8 mouse cellular contexts compared by ENCODE assay signal in the genomic region with DNA sequence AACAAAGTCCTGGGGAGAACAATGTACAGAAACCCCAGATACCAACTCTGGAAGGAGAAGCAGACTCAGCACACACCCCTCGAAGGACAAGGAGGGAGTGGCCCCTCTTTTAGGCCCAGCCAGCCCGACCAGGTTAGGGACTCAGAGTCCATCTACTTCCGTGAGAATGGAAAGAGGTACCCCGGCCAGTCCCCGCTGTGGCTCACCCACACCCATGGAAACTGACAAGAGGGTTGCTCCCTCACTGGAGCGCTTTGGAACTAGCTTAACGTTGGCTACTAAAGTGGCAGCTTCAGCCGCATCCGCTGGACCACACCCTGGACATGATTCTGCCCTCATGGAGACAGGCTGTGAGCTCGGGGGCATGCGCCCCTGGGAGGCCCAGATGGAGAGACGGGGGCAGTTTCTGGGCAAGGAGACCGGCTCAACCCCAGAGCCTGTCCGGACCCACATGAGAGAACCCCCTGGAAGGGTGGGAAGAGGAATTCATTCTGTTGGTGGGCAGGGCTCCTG. TPM values are rescaled to one million over a fixed set of nuclear protein-coding genes. Genes with fewer than 3 reads are reported as not detected.
DNase-seq lines count a peak whose midpoint lies in the region; ATAC-seq and TF ChIP-seq lines count a peak whose summit lies in the region.

No protein-coding gene starts in this region.

- no peaks in the 10 kb centered on the region for H3K36me3 ChIP-seq in hindbrain, postnatal 0 days (ENCODE audit: insufficient read depth, low read length)
- H3K36me3 ChIP-seq in midbrain, embryonic 16.5 days (ENCODE audit: control insufficient read depth, insufficient read depth, low read length) = no peaks in the 10 kb centered on the region

- peak overlapping the region; percentile 64 for H3K4me3 ChIP-seq in left cerebral cortex, adult 2 months
- peak overlapping the region; percentile 63 for H3K4me3 ChIP-seq in hindbrain, postnatal 0 days (ENCODE audit: low read length)
- peak overlapping the region; percentile 67 for H3K4me3 ChIP-seq in midbrain, embryonic 16.5 days (ENCODE audit: low read depth, low read length)

- H3K27ac ChIP-seq in left cerebral cortex, adult 2 months = no peak overlapping the region; the same call in 1 of the 2 replicates
- H3K27ac ChIP-seq in hindbrain, postnatal 0 days = no peak overlapping the region
- no peak overlapping the region for H3K27ac ChIP-seq in midbrain, embryonic 16.5 days (ENCODE audit: low read length)

- DNase-seq in left cerebral cortex, adult 2 months (ENCODE audit: extremely low spot score in 1 of 2, low spot score in 2 of 2) = no peak
- DNase-seq in left cerebral cortex, adult 9 months (ENCODE audit: low spot score in 2 of 2) = no peak
- DNase-seq in hindbrain, postnatal 0 days (ENCODE audit: low spot score) = no peak
- DNase-seq in adrenal gland, adult 2 months = no peak
- DNase-seq in testis, postnatal 10 days (ENCODE audit: low spot score) = no peak
- DNase-seq in gastrocnemius, postnatal 4 days (ENCODE audit: low spot score in 2 of 2) = no peak

- H3K4me2 ChIP-seq in hindbrain, postnatal 0 days (ENCODE audit: low read depth, low read length) = peak overlapping the region; percentile 100
- H3K4me2 ChIP-seq in midbrain, embryonic 16.5 days (ENCODE audit: low read length) = peak overlapping the region; percentile 100

- no peaks in the 10 kb centered on the region for H3K9me3 ChIP-seq in hindbrain, postnatal 0 days (ENCODE audit: low read length)
- H3K9me3 ChIP-seq in midbrain, embryonic 16.5 days (replicated peaks; ENCODE audit: control insufficient read depth, low read length, poor library complexity, severe bottlenecking) = no peaks in the 10 kb centered on the region

- peaks cover 25% of the 10 kb centered on the region for H3K4me1 ChIP-seq in hindbrain, postnatal 0 days (ENCODE audit: insufficient read depth, low read length)
- H3K4me1 ChIP-seq in midbrain, embryonic 16.5 days (ENCODE audit: control insufficient read depth, insufficient read depth, low read length) = peaks cover 28% of the 10 kb centered on the region

- intact Hi-C loops in left cerebral cortex, adult 2 months (cut with DNase I) = loop anchor here (2.0 to 5.0 kb wide), 2 partner anchors 32 to 66 kb away; no protein-coding TSS in a partner anchor

- 27% methylated on average over 14 of the region's 14 CpGs for WGBS in hindbrain, postnatal 0 days
- WGBS in midbrain, embryonic 16.5 days = 30% methylated on average over 14 of the region's 14 CpGs

- TF ChIP-seq CTCF in left cerebral cortex, adult 2 months (IDR thresholded peaks at IDR 0.05) = no peak
- TF ChIP-seq CTCF in hindbrain, postnatal 0 days (IDR thresholded peaks at IDR 0.05; ENCODE audit: low read depth) = no peak

- ATAC-seq in erythroid progenitor cell, adult 5-6 weeks (replicated peaks; ENCODE audit: low FRiP score, poor library complexity, severe bottlenecking) = 0 out of 2 replicates have a peak, but pooled peaks have one; percentile 20
- ATAC-seq in hindbrain, postnatal 0 days = no peak
- ATAC-seq in midbrain, embryonic 16.5 days = peak; percentile 22; the same call in 1 of the 2 replicates

- peak overlapping the region; percentile 76 for H3K9ac ChIP-seq in hindbrain, postnatal 0 days (replicated peaks; ENCODE audit: low read length)
- H3K9ac ChIP-seq in midbrain, embryonic 16.5 days (ENCODE audit: low read depth, low read length) = peak overlapping the region; percentile 79; the same call in 1 of the 2 replicates

- no peaks in the 10 kb centered on the region for H3K27me3 ChIP-seq in hindbrain, postnatal 0 days (ENCODE audit: insufficient read depth, low read length)
- H3K27me3 ChIP-seq in midbrain, embryonic 16.5 days (ENCODE audit: control insufficient read depth, insufficient read depth, low read depth, low read length) = peaks cover 19% of the 10 kb centered on the region

RNA-seq across cellular contexts. Expression of a gene that starts 2.7 kb away (rescaled TPM):
- total RNA-seq in left cerebral cortex, adult 2 months (2021) = 10 to 100 TPM; 17.9 to 18.2 TPM
- 2.5 and 6.5 TPM in 2 replicates for total RNA-seq in erythroid progenitor cell, adult 5-6 weeks (2015; ENCODE audit: low replicate concordance)
- total RNA-seq in erythroid progenitor cell, adult 5-6 weeks (2017; ENCODE audit: low replicate concordance) = 1.9 and 2.6 TPM in 2 replicates
- 16.9 and 19.0 TPM in 2 replicates for total RNA-seq in hindbrain, postnatal 0 days (2014; rRNA removed)
- 4.1 and 4.8 TPM in 2 replicates for polyA plus RNA-seq in hindbrain, postnatal 0 days (2015; fragmentation: Nextera tagmentation; extraction: Ambion mirVana)
- polyA plus RNA-seq in midbrain, embryonic 16.5 days (2015; fragmentation: Nextera tagmentation; extraction: Ambion mirVana) = 2.2 and 2.3 TPM in 2 replicates
- 10 to 100 TPM; 45.6 to 76.4 TPM for total RNA-seq in adrenal gland, adult 2 months (2021)
- 22.6 and 25.3 TPM in 2 replicates for polyA plus RNA-seq in adrenal gland, adult 2 months (2012; rRNA removed)
- total RNA-seq in gastrocnemius, postnatal 4 days (2021) = 10 to 100 TPM; 43.3 to 46.1 TPM
